Mouse (Mus musculus): ENCODE measurements around the gene Plgrkt.
"Not testable (repeated sequence)": the region's sequence is repeated elsewhere in the genome, so short reads cannot be mapped to it uniquely, and the experiment has no call there.

Gene Plgrkt

GRCm38 (mm10) chr19:29366969-29367622 is at the start of gene Plgrkt, which contains the start of gene Cd274:
Gene Plgrkt, minus strand, starts transcription at chr19:29367390.
Gene Cd274, plus strand, starts transcription at chr19:29367455.
- DNase-seq, result peak; percentile 65

DNA sequence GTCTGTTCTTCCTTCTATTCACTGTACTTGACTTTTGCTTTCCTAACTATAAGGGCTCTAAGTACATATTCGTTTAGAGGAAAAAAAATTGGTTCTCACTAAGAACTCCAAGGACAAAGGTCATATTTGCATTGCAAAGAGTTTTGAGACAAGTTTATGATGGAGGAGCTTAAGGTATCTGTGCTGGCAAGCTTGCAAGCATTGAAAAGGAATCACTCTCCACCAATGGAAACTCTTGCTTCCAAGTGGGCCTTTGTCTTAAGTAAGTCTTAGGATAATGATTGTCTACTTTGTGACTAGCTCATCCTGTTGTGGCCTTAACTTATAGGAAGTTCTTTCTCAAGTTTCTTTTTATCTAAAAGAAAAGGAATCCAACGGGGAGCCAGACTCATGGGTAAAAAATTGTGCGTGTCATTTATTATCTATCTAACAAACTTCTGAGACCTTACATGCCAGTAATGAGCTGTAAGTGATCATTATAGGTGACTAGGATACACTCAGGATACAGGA is 49.3 kb upstream of the Plgrkt start:
- DNase-seq, result no peak

DNA sequence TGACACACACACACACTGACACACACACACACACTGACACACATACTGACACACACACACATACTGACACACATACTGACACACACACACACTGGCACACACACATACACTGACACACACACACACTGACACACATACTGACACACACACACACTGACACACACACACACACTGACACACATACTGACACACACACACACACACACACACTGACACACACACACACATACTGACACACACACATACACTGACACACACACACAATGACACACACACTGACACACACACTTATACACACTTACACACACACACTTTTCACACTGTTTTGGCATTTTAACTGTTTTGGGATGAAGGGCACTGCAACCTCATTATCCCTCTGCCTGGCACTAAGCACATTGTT is 47.7 kb upstream of the Plgrkt start:
- DNase-seq, result not testable (repeated sequence)

- no peak for DNase-seq
These were observed 47.3 kb upstream of the Plgrkt start for GRCm38 (mm10) chr19:29414513-29414912.

DNA sequence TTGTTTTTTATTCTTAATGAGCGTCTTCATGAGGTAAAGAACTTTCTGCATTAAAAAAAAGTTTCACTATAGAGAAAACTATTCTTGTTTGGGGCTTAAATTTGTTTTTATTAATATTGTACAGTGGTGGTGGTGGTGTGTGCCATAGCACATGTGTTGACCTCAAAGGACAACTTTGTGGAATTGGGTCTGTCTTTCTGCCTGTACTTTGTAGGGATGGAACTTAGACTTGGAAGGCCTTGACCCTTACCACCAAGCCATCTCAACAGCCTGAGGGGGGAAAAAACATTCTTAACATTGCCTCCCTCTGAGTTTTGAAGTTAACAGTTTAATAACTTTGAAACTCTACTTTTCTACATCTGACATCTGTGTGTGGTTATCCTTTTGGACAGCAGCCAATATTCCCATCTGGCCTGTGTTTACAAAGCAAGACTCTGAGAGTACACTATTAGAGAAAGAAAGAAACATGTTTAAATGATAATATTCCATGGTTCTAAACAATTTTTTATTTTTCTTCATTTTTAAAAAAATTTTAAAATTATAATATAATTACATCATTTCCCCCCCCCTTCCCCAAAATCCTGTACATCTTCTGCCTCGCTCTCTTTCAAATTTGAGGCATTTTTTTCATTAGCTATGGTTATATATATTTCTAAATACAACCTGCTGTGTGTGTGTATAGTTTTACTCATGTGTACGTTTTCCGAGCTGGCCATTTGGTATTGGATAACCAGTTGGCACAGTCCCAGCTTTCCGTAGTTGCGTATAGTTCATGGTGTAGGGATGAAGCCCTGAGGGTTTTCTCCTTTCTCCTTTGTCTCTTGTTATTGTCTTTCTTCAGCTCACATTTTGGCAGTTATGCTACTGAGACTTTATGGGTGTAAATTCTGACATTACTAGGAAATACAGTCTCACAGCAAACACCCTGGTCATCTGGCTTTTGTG is 45.6 kb upstream of the Plgrkt start:
- DNase-seq, result no peak

DNA sequence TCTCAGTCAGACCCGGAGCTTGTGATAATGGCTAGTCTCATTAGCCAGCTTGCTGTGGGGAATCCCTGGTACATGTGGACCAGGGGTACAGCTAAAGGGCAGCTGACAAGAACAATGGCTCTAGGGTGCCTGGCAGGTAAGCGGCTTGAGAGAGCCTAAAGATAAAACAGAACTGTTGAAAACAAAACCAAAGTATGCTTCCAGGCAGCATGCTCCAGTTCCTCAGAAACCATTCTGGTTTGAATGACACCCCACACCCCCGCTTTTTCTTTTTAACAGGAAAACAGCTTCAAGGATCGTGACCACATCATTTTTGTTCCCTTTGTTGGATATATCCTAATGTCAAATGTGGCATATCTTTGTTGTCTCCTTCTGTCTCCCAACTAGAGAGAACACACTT is 43.4 kb upstream of the Plgrkt start, which contains the start of gene Pdcd1lg2:
Pdcd1lg2 (plus strand) TSS at position 301 of the 400 bp plus-strand sequence.
- no peak for DNase-seq

DNA sequence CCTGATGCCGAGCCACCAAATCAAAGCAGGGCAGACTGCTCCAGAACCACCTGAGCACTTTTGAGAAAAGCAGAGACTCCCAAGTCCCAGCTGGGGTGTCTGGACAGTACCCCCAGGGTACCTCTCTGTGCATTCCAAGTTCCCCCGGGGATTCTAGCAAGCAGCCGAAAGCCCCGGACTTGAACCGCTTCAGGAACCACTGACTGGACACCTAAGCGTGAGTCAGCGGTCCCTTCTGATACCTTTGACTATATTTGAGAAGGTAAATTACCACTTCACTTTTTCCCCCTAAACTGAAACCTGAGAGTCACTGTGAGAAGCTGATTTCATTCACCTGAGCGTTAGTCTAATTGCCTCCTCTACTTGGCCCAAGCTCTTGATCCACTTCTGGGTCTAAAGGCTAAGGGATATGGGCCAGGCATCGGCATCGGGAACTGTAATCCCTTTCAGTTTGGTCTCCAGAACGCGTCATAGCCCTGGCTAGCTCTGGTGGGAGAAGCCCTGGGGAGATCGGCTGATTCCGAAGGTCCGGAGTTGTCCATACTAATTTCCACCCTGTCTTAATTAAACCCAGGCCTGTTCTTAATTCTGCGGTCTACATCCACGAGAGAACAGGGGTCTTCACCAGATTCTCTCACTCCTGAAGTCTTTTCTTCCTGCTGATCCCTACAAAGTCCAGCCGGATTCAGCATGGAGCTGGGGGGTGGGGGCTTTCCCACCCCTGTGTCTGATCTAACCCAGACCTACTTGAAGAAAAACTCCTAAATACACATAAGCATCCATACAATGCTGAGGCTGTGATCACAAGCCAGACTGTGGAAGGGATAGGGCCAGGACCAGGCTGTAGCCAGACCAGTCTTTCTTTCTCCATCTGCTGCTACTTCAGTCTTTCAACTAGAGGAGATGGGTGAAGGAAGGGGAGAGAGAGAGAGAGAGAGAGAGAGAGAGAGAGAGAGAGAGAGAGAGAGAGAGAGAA is 39.1 kb upstream of the Plgrkt start:
- DNase-seq, result no peak

DNA sequence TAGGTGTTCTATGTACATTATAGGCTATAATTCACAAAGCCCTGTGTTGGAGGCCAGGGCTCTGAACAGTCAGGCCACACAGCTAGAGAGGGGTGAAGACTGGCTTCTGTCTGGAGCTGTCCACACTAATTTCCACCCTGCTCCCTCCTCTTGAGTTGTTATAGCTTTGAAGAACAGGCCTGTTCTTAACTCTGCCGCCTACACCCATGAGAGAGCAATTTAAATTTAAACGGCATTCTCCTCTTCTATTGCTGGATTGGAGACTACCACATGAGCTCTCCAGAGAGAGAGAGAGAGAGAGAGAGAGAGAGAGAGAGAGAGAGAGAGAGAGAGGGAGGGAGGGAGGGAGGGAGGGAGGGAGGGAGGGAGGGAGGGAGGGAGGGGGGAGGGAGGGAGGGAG is 38.2 kb upstream of the Plgrkt start:
- DNase-seq, result peak; percentile 4

DNA sequence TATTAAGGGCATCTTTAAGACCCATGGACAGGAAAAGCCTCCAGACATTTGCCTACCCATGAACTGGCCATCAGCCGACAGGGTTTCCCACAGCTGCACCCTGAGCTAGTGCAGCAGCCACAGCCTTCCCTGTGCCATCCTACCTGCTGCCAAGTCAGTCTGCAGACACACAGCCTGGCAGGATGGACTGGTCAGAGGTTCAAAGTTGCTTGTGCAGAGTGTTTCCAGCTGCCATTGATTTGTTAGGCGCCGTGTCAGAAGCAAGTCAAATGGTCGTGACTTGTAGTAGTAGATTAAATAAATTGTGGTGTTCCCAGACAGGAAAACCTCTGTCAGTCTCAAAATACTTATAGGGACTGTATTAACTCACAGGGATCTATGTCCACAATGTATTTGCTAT is 36.1 kb upstream of the Plgrkt start:
- DNase-seq, result no peak

DNA sequence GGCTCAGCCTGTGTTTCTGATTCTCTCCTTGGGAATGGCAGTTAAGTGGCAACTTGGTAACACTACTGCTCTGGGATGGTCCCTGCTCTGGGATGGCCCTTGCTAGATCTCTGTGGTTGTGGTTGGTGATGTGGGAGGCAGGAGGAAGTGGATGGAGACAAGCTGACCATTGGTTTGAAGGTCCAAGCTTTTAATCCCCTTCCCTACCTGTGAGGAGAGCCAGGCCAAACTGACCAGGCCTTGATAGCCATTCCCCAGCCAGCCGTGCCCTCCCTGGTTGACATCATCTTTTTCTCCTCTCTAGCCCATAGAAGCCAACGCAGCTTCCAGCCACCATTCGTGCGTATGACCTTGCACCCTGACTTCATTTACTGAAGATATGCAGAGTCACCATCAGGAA is 35.4 kb upstream of the Plgrkt start:
- no peak for DNase-seq

DNA sequence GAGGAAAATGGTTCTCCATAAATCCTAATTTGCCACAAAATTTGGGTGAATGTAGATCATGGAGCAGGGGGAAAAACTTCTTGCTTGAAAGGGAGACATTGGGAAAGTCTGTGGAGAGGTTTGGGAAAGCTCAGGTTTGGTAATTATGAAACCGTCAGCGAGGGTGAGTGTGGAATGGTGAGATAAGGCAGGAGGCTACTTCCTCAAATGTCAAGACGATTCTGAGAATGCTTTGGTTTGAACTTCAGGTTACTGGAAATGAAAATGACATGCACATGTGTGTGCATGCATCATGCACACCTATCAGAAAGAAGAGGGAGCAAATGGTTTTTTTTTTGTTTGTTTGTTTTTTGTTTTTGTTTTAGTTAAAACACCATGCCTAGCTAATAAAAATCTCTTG is 33.3 kb upstream of the Plgrkt start:
- no peak for DNase-seq

GRCm38 (mm10) chr19:29399786-29400185 is 32.6 kb upstream of the Plgrkt start:
- DNase-seq, result no peak

DNA sequence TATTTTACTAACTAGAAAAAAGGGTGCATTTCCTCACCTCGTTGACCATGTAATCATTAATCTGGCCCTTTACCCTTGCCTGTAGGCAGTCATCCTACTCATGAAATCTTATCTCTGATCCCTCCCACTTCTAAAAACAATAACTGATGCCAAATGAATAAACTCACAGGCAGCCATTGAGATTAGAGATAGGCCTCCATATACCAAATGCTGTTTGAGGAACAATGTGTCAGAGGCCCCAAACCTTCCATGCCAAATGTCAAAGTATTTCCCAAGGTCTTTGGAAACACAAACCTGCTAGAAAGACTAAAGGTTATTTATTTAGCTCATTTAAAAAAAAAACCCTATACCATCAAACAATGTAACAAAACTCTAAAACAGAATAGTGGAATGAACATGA is 29.2 kb upstream of the Plgrkt start:
- DNase-seq, result no peak

DNA sequence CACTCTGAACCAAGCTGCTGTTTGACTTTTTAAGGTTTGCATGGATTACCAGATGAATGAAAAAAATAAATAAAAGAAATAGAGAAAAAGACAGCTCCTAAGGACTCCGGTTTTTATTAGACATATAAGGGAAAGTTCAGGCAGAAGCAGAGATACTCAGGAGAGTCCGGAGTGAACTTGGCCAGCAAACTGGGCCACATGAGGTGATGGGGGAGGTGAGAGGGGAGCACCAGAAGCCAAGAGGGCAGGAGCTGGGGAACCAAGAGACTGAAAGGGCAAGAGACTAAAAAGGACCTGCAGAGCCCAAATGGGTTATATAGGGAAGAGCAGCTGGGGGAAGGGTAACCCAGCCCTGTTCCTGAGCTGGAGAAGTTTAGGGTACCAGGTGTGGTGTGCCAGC is 27.5 kb upstream of the Plgrkt start:
- no peak for DNase-seq

GRCm38 (mm10) chr19:29393333-29393732 is 26.1 kb upstream of the Plgrkt start:
- DNase-seq, result no peak

GRCm38 (mm10) chr19:29391279-29391678 is 24.1 kb upstream of the Plgrkt start:
- DNase-seq, result no peak

DNA sequence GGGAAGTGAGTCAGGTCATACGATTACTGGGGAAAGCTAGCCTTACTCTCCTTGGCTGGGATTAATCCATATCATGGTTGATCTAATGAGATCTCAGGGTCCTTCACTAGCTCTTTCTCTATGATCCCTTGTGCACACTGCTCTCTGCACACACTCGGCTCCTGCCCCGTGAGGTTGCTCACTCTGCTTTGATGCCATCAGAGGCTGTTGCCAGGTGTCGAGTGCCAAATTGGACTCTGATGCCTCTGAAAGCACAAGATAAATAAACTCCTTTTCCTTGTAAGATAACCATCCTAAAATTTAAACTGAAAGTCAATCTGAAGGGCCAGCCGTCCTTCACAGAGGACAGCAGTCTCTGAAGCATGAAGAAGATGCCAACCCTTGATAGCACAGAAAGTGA is 23.3 kb upstream of the Plgrkt start:
- no peak for DNase-seq

DNA sequence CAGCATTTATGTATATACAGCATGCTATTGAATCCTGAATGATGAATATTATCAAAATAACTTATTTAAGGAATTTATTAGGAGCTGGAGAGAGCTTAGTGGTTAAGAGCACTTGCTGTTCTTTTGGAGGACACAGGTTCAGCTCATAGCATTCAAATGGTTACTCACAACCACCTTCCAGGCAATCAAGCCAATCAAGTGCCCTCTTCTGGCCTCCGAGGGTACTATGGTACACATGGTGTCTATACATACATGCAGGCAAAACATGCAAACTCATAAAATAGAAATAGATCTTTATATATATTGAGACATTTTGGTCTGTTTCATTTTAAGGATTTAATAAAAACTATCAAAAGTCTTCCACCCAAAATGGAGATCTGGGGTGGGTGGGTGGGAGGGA is 21.6 kb upstream of the Plgrkt start:
- no peak for DNase-seq

GRCm38 (mm10) chr19:29385822-29386221 is 18.6 kb upstream of the Plgrkt start:
- no peak for DNase-seq

DNA sequence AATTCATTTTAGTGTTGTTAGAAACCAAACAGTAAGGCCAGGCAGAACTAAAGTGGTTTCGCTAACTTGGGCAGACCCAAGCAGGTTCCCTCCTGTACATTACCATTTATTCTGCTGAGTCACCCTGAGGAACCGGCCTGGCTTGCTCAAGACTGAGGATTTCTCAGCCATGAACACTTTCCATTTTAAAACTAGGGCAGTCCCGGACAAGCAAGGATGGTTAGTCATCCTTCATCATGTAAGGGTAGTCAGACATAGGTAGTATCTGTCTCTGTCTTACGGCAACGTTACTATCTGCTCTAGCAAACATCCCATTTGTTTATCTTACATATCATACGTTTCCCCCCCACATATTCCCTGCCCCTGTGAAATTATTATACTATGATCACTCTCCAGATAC is 17.8 kb upstream of the Plgrkt start:
- no peak for DNase-seq

GRCm38 (mm10) chr19:29384412-29384811 is 17.2 kb upstream of the Plgrkt start:
- no peak for DNase-seq

- DNase-seq, result no peak
These were observed 16.2 kb upstream of the Plgrkt start for GRCm38 (mm10) chr19:29383368-29383767.

Measured in right cerebral cortex, adult 18-20 months (tissue).